Mouse (Mus musculus): Measurements from ENCODE around the gene Cyp3a11. TPM values are rescaled to one million over a fixed set of nuclear protein-coding genes. Genes with fewer than 3 reads are reported as not detected.
"Not testable (repeated sequence)": the region's sequence is repeated elsewhere in the genome, so short reads cannot be mapped to it uniquely, and the experiment has no call there.

Cyp3a11 gene
- not detected for total RNA-seq (2021)
- long read RNA-seq, experiment 1 = 0 reads
- long read RNA-seq, experiment 2 = 0 reads

GRCm38 (mm10) chr5:145879688-145880087 lies at the start of gene Cyp3a11:
Cyp3a11 (minus strand) TSS chr5:145879964.
- no peak for DNase-seq (ENCODE audit: low spot score in 2 of 2)

GRCm38 (mm10) chr5:145912912-145913311 lies 33.1 kb upstream of the Cyp3a11 start:
- DNase-seq (ENCODE audit: low spot score in 2 of 2) = no peak

DNA sequence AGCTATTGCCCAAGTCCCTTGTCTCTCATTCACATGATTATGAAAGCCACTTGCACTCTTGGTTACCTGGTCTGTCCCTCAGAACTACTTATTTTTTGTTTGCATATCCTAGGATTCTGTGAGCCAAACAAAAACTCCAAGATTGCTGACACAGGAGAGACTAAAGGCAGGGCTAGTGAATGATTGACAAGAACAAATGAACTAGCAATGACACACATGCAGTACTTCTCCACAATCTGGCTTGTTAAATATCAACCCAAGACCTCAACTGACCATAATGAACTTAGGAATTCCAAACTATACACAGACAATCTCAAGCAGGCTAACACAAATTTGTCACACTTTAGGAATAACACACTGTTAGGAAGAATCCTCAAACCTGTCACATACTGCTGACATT lies 32.0 kb upstream of the Cyp3a11 start:
- no peak for DNase-seq (ENCODE audit: low spot score in 2 of 2)

DNA sequence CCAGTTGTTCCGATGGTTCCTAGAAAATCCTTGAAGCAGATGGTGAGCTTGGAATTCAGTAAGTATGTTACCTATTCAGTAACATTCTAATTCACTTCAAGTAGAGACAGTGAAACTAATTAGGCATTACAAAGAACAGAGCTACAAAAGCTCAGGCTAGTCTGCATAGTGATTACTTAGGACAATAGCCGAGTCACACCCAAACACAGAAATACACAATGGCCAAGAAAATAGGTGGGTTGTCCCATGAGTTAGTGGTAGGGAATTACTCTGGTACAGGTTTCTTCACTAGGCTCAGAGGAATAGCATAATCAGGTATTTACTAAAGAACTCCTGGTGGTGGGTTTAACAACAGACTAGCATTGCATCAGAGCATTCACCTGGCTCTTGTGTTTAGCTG lies 27.2 kb upstream of the Cyp3a11 start:
- DNase-seq (ENCODE audit: low spot score in 2 of 2) = not testable (repeated sequence)

DNA sequence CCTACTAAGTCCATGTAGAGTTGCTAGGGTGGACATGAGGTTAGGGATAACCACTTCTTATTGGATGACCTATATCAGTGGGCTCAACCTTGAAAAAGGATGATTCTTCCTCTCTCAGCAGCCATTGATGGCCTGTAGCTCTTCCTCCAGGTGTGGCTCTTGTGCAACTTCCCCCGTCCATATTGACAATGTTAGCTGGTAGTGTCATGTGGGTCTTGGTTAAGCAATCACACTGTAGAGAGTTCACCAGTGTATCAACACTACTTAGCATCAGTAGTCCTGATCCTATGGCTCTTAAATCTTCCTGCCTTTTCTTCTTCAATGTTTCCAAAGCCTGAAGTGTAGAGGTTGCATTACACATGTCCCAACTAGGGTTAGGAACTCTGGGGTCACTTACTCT lies 24.8 kb upstream of the Cyp3a11 start:
- no peak for DNase-seq (ENCODE audit: low spot score in 2 of 2)

- DNase-seq (ENCODE audit: low spot score in 2 of 2) = no peak
Observed at GRCm38 (mm10) chr5:145903349-145903748, 23.6 kb upstream of the Cyp3a11 start.

- DNase-seq (ENCODE audit: low spot score in 2 of 2) = no peak
Observed at GRCm38 (mm10) chr5:145900436-145900990, 20.7 kb upstream of the Cyp3a11 start.

- no peak for DNase-seq (ENCODE audit: low spot score in 2 of 2)
Observed at GRCm38 (mm10) chr5:145897271-145897670, 17.5 kb upstream of the Cyp3a11 start.

- DNase-seq (ENCODE audit: low spot score in 2 of 2) = no peak
Observed at GRCm38 (mm10) chr5:145881207-145881606, 1.4 kb upstream of the Cyp3a11 start.

DNA sequence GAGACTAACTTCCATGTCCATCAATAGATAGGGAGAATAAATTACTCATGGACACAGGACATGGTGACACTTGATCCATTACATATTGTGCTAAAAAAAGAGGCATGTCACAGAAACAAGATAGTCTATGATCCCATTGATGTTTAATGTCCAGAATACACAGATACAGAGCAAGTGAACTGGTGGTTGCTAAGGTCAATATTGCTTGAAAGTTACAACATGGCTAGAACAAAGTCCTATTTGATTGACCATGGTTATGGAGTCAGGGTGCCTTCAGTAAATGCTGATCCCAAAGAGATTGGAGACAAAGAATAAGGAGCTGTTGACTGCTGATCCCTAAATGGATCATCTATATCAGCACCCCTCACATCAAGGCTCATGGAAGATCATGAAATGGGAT lies 12.3 kb downstream of the Cyp3a11 start:
- not testable (repeated sequence) for DNase-seq (ENCODE audit: low spot score in 2 of 2)

DNA sequence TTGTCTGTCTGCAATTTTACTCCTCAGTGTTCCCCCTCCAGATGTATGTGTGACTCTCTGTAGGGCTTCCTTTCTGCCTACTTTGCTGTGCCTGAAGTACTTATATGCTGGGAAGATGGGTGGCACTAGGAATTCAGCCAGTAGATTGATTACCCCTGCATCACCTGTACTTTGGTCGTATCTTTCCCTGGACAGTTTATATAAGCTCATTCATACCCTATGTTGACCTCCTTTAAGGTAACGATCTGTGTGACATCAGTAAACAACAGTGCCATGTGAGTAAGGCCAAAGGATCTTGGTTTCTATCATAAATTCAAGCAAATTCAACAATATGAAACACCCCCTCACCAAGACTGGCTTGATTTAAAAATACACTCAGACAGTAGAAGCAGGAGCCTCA lies 74.0 kb downstream of the Cyp3a11 start, which contains the start of gene Cyp3a44:
Gene Cyp3a44 (minus strand): TSS at position 79 of the 400 bp plus-strand sequence.
- DNase-seq (ENCODE audit: low spot score in 2 of 2) = not testable (repeated sequence)

Other genes with a start within 250 kb of the Cyp3a11 start
- not detected for gene Cyp3a41a, start 159.8 kb downstream of the Cyp3a11 start, total RNA-seq (2021)
- gene Cyp3a44, start 74.1 kb downstream of the Cyp3a11 start, total RNA-seq (2021) = not detected
- not detected for gene Cyp3a25, start 129.7 kb upstream of the Cyp3a11 start, total RNA-seq (2021)
- gene Cyp3a59, start 199.3 kb upstream of the Cyp3a11 start, total RNA-seq (2021) = not detected

All from layer of hippocampus, postnatal 14 days (tissue).